Mouse (Mus musculus): ENCODE measurements around the gene Rhbdl1.

GRCm38 (mm10) chr17:25861704-25862612, 24.9 kb upstream of the Rhbdl1 start:
- no peak for TF ChIP-seq CTCF (IDR thresholded peaks at IDR 0.05; ENCODE audit: low read depth)
- 0 out of 2 replicates have a peak, but pooled peaks have one; percentile 1 for TF ChIP-seq EP300 (IDR thresholded peaks at IDR 0.05; ENCODE audit: low read depth)
